9 mouse cellular contexts compared by ENCODE assay signal in genomic region chr4:107737907-107738306, GRCm38 (mm10). TPM values are rescaled to one million over a fixed set of nuclear protein-coding genes. Genes with fewer than 3 reads are reported as not detected.
DNase-seq lines count a peak whose midpoint lies in the region; ATAC-seq and TF ChIP-seq lines count a peak whose summit lies in the region.
"Had no signal": no experiment of that assay in that cellular context is flagged by ENCODE, and none has a peak within 500 bp of the region (broad histone marks: within the 10 kb centered on the region; RNA-seq: fewer than 3 reads in every experiment).

No protein-coding gene starts in this region.

- 5% methylated on average over 6 of the region's 6 CpGs for WGBS in forebrain, embryonic 16.5 days
- 5% methylated on average over 6 of the region's 6 CpGs for WGBS in liver, postnatal 0 days (ENCODE audit: insufficient replicate concordance)
- 3% methylated on average over 6 of the region's 6 CpGs for WGBS in neural tube, embryonic 15.5 days

- H3K9me3 ChIP-seq in forebrain, embryonic 16.5 days (ENCODE audit: control insufficient read depth, low read length), result no peaks in the 10 kb centered on the region
- no peaks in the 10 kb centered on the region for H3K9me3 ChIP-seq in liver, postnatal 0 days (ENCODE audit: low read length)
- no peaks in the 10 kb centered on the region for H3K9me3 ChIP-seq in neural tube, embryonic 15.5 days (replicated peaks)
- H3K9me3 ChIP-seq: heart, embryonic 13.5 days had no signal

- no peak overlapping the region for H3K27ac ChIP-seq in forebrain, embryonic 16.5 days (ENCODE audit: low read length)
- no peak overlapping the region for H3K27ac ChIP-seq in liver, postnatal 0 days (ENCODE audit: low read depth)
- H3K27ac ChIP-seq in neural tube, embryonic 15.5 days (replicated peaks), result no peak overlapping the region
- H3K27ac ChIP-seq: heart, embryonic 13.5 days had no signal

- peak; percentile 71 for ATAC-seq in forebrain, embryonic 16.5 days
- peak; percentile 73; the same call in 1 of the 2 replicates for ATAC-seq in liver, postnatal 0 days
- ATAC-seq in neural tube, embryonic 15.5 days (ENCODE audit: low FRiP score), result peak; percentile 72

- DNase-seq in ES-CJ7 (ENCODE audit: low read depth, low spot score), result peak; percentile 59
- peak; percentile 77 for DNase-seq in cerebellum, adult 11-12 months
- peak; percentile 90 for DNase-seq in heart, postnatal 4 days
- peak; percentile 76 to 91 for DNase-seq in layer of hippocampus, adult 18-20 months (ENCODE audit: low spot score in 2 of 2)
- DNase-seq in liver, postnatal 0 days, result peak; percentile 88
- DNase-seq in testis, postnatal 10 days (ENCODE audit: low spot score), result peak; percentile 93

- peaks cover 28% of the 10 kb centered on the region for H3K4me1 ChIP-seq in forebrain, embryonic 16.5 days (replicated peaks; ENCODE audit: control insufficient read depth, insufficient read depth, low read length)
- H3K4me1 ChIP-seq in liver, postnatal 0 days (ENCODE audit: insufficient read depth), result no peaks in the 10 kb centered on the region
- peaks cover 18% of the 10 kb centered on the region for H3K4me1 ChIP-seq in neural tube, embryonic 15.5 days
- H3K4me1 ChIP-seq: heart, embryonic 13.5 days had no signal

- peak; percentile 97 for TF ChIP-seq CTCF in liver, postnatal 0 days (IDR thresholded peaks at IDR 0.05; ENCODE audit: low read depth)

- H3K27me3 ChIP-seq in forebrain, embryonic 16.5 days (replicated peaks; ENCODE audit: control insufficient read depth, insufficient read depth, low read length), result no peaks in the 10 kb centered on the region
- H3K27me3 ChIP-seq in liver, postnatal 0 days (ENCODE audit: insufficient read depth, low read length), result no peaks in the 10 kb centered on the region
- H3K27me3 ChIP-seq in neural tube, embryonic 15.5 days (replicated peaks), result peaks cover 5% of the 10 kb centered on the region; the same call in 1 of the 2 replicates

- H3K9ac ChIP-seq in forebrain, embryonic 16.5 days (replicated peaks; ENCODE audit: low read depth, low read length), result no peak overlapping the region
- H3K9ac ChIP-seq in liver, postnatal 0 days (replicated peaks), result no peak overlapping the region
- H3K9ac ChIP-seq in neural tube, embryonic 15.5 days (replicated peaks), result no peak overlapping the region

- no peaks in the 10 kb centered on the region for H3K36me3 ChIP-seq in forebrain, embryonic 16.5 days (ENCODE audit: control insufficient read depth, insufficient read depth)
- H3K36me3 ChIP-seq in liver, postnatal 0 days (replicated peaks; ENCODE audit: insufficient read depth, low read length), result no peaks in the 10 kb centered on the region
- no peaks in the 10 kb centered on the region for H3K36me3 ChIP-seq in neural tube, embryonic 15.5 days
- H3K36me3 ChIP-seq: heart, embryonic 13.5 days had no signal

- TF ChIP-seq EP300 in liver, postnatal 0 days (IDR thresholded peaks at IDR 0.05; ENCODE audit: low read depth), result no peak

- H3K4me3 ChIP-seq in forebrain, embryonic 16.5 days (replicated peaks; ENCODE audit: low read length), result no peak overlapping the region
- no peak overlapping the region for H3K4me3 ChIP-seq in liver, postnatal 0 days (ENCODE audit: low read depth, low read length)
- H3K4me3 ChIP-seq in neural tube, embryonic 15.5 days (replicated peaks), result no peak overlapping the region
- H3K4me3 ChIP-seq: heart, embryonic 13.5 days had no signal

- no peak overlapping the region for H3K4me2 ChIP-seq in forebrain, embryonic 16.5 days (ENCODE audit: low read length)
- H3K4me2 ChIP-seq in liver, postnatal 0 days (ENCODE audit: low read depth, low read length), result no peak overlapping the region
- H3K4me2 ChIP-seq in neural tube, embryonic 15.5 days, result no peak overlapping the region
- H3K4me2 ChIP-seq: heart, embryonic 13.5 days had no signal

RNA-seq across cellular contexts. Expression of gene Dmrtb1, which starts 53.9 kb away (rescaled TPM):
- polyA plus RNA-seq in forebrain, embryonic 16.5 days (2015; fragmentation: Nextera tagmentation; extraction: Ambion mirVana), result 8.2 and 18.0 TPM in 2 replicates
- not detected for total RNA-seq in heart, postnatal 4 days (2021)
- under 1 TPM; 0.40 to 0.43 TPM for total RNA-seq in layer of hippocampus, adult 18-20 months (2021)
- not detected in 2 replicates for polyA plus RNA-seq in liver, postnatal 0 days (2015; fragmentation: Nextera tagmentation; extraction: Ambion mirVana)
- polyA plus RNA-seq in neural tube, embryonic 15.5 days (2015; fragmentation: Nextera tagmentation; extraction: Ambion mirVana), result 7.7 and 9.0 TPM in 2 replicates
